Mouse (Mus musculus) limb, embryonic 11.5 days (tissue): Measurements from ENCODE around the gene Ubc. TPM values are rescaled to one million over a fixed set of nuclear protein-coding genes. Genes with fewer than 3 reads are reported as not detected.
"Not testable (repeated sequence)": the region's sequence is repeated elsewhere in the genome, so short reads cannot be mapped to it uniquely, and the experiment has no call there.

Source experiments
- ATAC-seq: fragments of 200-750 bp; cut with Nextera tagmentation; 2 replicates; pipeline ENCODE4 v1.8.0; 2017; ENCODE audit warnings: low read depth; ENCODE audit not compliant: insufficient number of reproducible peaks, low FRiP score, low TSS enrichment
- DNase-seq: peaks from one replicate; pipeline ENCODE4 v3.0.0-alpha.2; 2015; ENCODE audit warnings: low spot score
- H3K27ac ChIP-seq: fragments of 300-500 bp; sonication (generic); replicated peaks from 2 replicates; pipeline ENCODE4 v1.5.1; 2014; ENCODE audit warnings: low read depth, mild to moderate bottlenecking, low read length
- H3K27me3 ChIP-seq: fragments of 300-500 bp; sonication (generic); 2 replicates; pipeline ENCODE4 v1.6.1; 2014; ENCODE audit warnings: mild to moderate bottlenecking, low read length, mixed read lengths; ENCODE audit not compliant: control insufficient read depth, insufficient read depth
- H3K36me3 ChIP-seq: fragments of 300-500 bp; sonication (generic); 2 replicates; pipeline ENCODE4 v1.6.1; 2014; ENCODE audit warnings: mild to moderate bottlenecking, low read length, moderate library complexity, mixed read lengths; ENCODE audit not compliant: control insufficient read depth, insufficient read depth
- H3K4me1 ChIP-seq: fragments of 300-500 bp; sonication (generic); 2 replicates; pipeline ENCODE4 v1.6.1; 2014; ENCODE audit warnings: low read length, mixed read lengths; ENCODE audit not compliant: control insufficient read depth, insufficient read depth
- H3K4me2 ChIP-seq: fragments of 300-500 bp; sonication (generic); 2 replicates; pipeline ENCODE4 v1.6.1; 2014; ENCODE audit warnings: low read depth, mild to moderate bottlenecking, moderate library complexity; ENCODE audit not compliant: severe bottlenecking
- H3K4me3 ChIP-seq: fragments of 300-500 bp; sonication (generic); 2 replicates; pipeline ENCODE4 v1.5.1; 2014; ENCODE audit warnings: low read depth, low read length
- H3K9ac ChIP-seq: fragments of 300-500 bp; sonication (generic); 2 replicates; pipeline ENCODE4 v1.6.1; 2014; ENCODE audit warnings: mild to moderate bottlenecking, low read length
- H3K9me3 ChIP-seq: fragments of 300-500 bp; sonication (generic); 2 replicates; pipeline ENCODE4 v1.6.1; 2016; ENCODE audit warnings: low read length; ENCODE audit not compliant: control insufficient read depth
- WGBS: fragments of 180-500 bp; shearing (Covaris S2); extraction: QIAGEN DNeasy Blood & Tissue Kit; methylation state at CpG from one replicate; pipeline ENCODE4 v1.1.7; 2014; 5-methylcytosine and 5-hydroxymethylcytosine counted together
- polyA plus RNA-seq: library from polyadenylated mRNA; unstranded; fragments of >200 nt; fragmentation: Nextera tagmentation; extraction: Ambion mirVana; gene quantifications from 2 replicates; pipeline ENCODE4 v1.2.1, GENCODE M21; 2014

Ubc gene
- 979 and 1,019 TPM in 2 replicates for polyA plus RNA-seq

- ATAC-seq (peak; percentile 62), DNase-seq (peak; percentile 93)
- Histone ChIP-seq H3K4me3 (peak within 1 kb of the TSS; percentile 100), H3K4me2 (peak within 1 kb of the TSS; percentile 79), H3K27ac (peak within 1 kb of the TSS; percentile 86), H3K4me1 (peaks cover 21% of the 10 kb centered on the region), H3K27me3 (no peaks in the 10 kb centered on the region), H3K9ac (peak within 1 kb of the TSS; percentile 97), H3K9me3 (no peaks in the 10 kb centered on the region), H3K36me3 (peaks cover 11% of the 10 kb centered on the region)
- 1% methylated on average over 65 of the region's 69 CpGs for WGBS
Measured at GRCm38 (mm10) chr5:125389579-125390441, at the start of gene Ubc. Gene Ubc, minus strand, starts transcription at chr5:125390202.

- Histone ChIP-seq H3K4me3 (peak overlapping the region; percentile 95; the same call in 1 of the 2 replicates), H3K4me2 (peak overlapping the region; percentile 79; the same call in 1 of the 2 replicates)
- H3K4me1 ChIP-seq, ATAC-seq, H3K27ac ChIP-seq, H3K27me3 ChIP-seq, DNase-seq, H3K9me3 ChIP-seq, H3K36me3 ChIP-seq, H3K9ac ChIP-seq: not testable (repeated sequence)
- 57% methylated on average over 15 of the region's 15 CpGs for WGBS
Measured at GRCm38 (mm10) chr5:125434347-125434746, 44.3 kb upstream of the Ubc start.

GRCm38 (mm10) chr5:125433793-125434337 is 43.9 kb upstream of the Ubc start, which contains the start of gene Dhx37:
Gene Dhx37, minus strand, starts transcription at chr5:125434121.
- Histone ChIP-seq H3K9me3 (no peaks in the 10 kb centered on the region), H3K36me3 (peaks cover 12% of the 10 kb centered on the region; the same call in 1 of the 2 replicates), H3K4me1 (peaks cover 8% of the 10 kb centered on the region), H3K27ac (no peak within 1 kb of the TSS), H3K4me2 (peak within 1 kb of the TSS; percentile 79), H3K9ac (peak within 1 kb of the TSS; percentile 88), H3K4me3 (peak within 1 kb of the TSS; percentile 95), H3K27me3 (no peaks in the 10 kb centered on the region)
- peak; percentile 91 for ATAC-seq
- peak; percentile 94 for DNase-seq
- under 1% methylated on average over 46 of the region's 46 CpGs for WGBS

GRCm38 (mm10) chr5:125432324-125432723 is 42.3 kb upstream of the Ubc start:
- H3K4me3 ChIP-seq, H3K9me3 ChIP-seq, ATAC-seq, H3K4me1 ChIP-seq, H3K4me2 ChIP-seq, DNase-seq, H3K27ac ChIP-seq, H3K9ac ChIP-seq, H3K27me3 ChIP-seq: not testable (repeated sequence)
- 89% methylated on average over 2 of the region's 2 CpGs for whole genome bisulfite sequencing
- H3K36me3 ChIP-seq = peaks cover 17% of the 10 kb centered on the region; the same call in 1 of the 2 replicates

- peaks cover 39% of the 10 kb centered on the region for H3K36me3 ChIP-seq
- no peaks in the 10 kb centered on the region for H3K27me3 ChIP-seq
- H3K4me3 ChIP-seq = no peak overlapping the region
- H3K9ac ChIP-seq = no peak overlapping the region
- 97% methylated on average over 10 of the region's 10 CpGs for WGBS
- no peak overlapping the region for H3K4me2 ChIP-seq
- DNase-seq (no peak), ATAC-seq (no peak)
- H3K27ac ChIP-seq = no peak overlapping the region
- no peaks in the 10 kb centered on the region for H3K9me3 ChIP-seq
- no peaks in the 10 kb centered on the region for H3K4me1 ChIP-seq
Measured at GRCm38 (mm10) chr5:125426343-125426742, 36.3 kb upstream of the Ubc start.

- DNase-seq = no peak
- Histone ChIP-seq H3K4me3 (no peak overlapping the region), H3K27me3 (no peaks in the 10 kb centered on the region), H3K4me2 (no peak overlapping the region), H3K36me3 (peaks cover 37% of the 10 kb centered on the region), H3K9me3 (no peaks in the 10 kb centered on the region), H3K4me1 (no peaks in the 10 kb centered on the region), H3K27ac (no peak overlapping the region), H3K9ac (no peak overlapping the region; the same call in 1 of the 2 replicates)
- no peak for ATAC-seq
- 94% methylated on average over 10 of the region's 10 CpGs for WGBS
Measured at GRCm38 (mm10) chr5:125425698-125426276, 35.8 kb upstream of the Ubc start.

GRCm38 (mm10) chr5:125419124-125419523 is 29.1 kb upstream of the Ubc start:
- H3K9ac ChIP-seq = no peak overlapping the region
- ATAC-seq = no peak
- WGBS = 78% methylated on average over 11 of the region's 11 CpGs
- H3K4me1 ChIP-seq = no peaks in the 10 kb centered on the region
- no peak overlapping the region for H3K4me3 ChIP-seq
- no peak overlapping the region for H3K27ac ChIP-seq
- no peak overlapping the region for H3K4me2 ChIP-seq
- no peaks in the 10 kb centered on the region for H3K27me3 ChIP-seq
- H3K36me3 ChIP-seq = peaks cover 38% of the 10 kb centered on the region
- no peaks in the 10 kb centered on the region for H3K9me3 ChIP-seq
- DNase-seq = no peak

- no peak for DNase-seq
- H3K4me2 ChIP-seq = no peak overlapping the region
- no peak overlapping the region for H3K27ac ChIP-seq
- no peak overlapping the region for H3K9ac ChIP-seq
- ATAC-seq = no peak
- WGBS = 94% methylated on average over 12 of the region's 12 CpGs
- no peaks in the 10 kb centered on the region for H3K27me3 ChIP-seq
- peaks cover 38% of the 10 kb centered on the region for H3K36me3 ChIP-seq
- no peak overlapping the region for H3K4me3 ChIP-seq
- H3K4me1 ChIP-seq = no peaks in the 10 kb centered on the region
- no peaks in the 10 kb centered on the region for H3K9me3 ChIP-seq
Measured at GRCm38 (mm10) chr5:125418636-125419035, 28.6 kb upstream of the Ubc start.
